Mouse (Mus musculus) liver, postnatal 0 days (tissue): Measurements from ENCODE around the gene Igfl3. TPM values are rescaled to one million over a fixed set of nuclear protein-coding genes. Genes with fewer than 3 reads are reported as not detected.

ENCODE experiments used
- ATAC-seq: fragments of 200-750 bp; cut with Nextera tagmentation; 2 replicates; pipeline ENCODE4 v1.8.0; 2017; ENCODE audit warnings: mild to moderate bottlenecking, moderate library complexity
- DNase-seq: peaks from one replicate; pipeline ENCODE4 v3.0.0-alpha.2; 2016
- H3K27ac ChIP-seq: fragments of 300-500 bp; sonication (generic); 2 replicates; pipeline ENCODE4 v1.5.1; 2014; ENCODE audit warnings: antibody characterized with exemption, moderate library complexity, mild to moderate bottlenecking, low read depth
- H3K27me3 ChIP-seq: fragments of 300-500 bp; sonication (generic); 2 replicates; pipeline ENCODE4 v1.6.1; 2014; ENCODE audit warnings: low read length, control low read depth, mixed read lengths; ENCODE audit not compliant: insufficient read depth
- H3K36me3 ChIP-seq: fragments of 300-500 bp; sonication (generic); replicated peaks from 2 replicates; pipeline ENCODE4 v1.6.1; 2014; ENCODE audit warnings: mild to moderate bottlenecking, control low read depth, low read length, moderate library complexity, mixed read lengths; ENCODE audit not compliant: insufficient read depth
- H3K4me1 ChIP-seq: fragments of 300-500 bp; sonication (generic); 2 replicates; pipeline ENCODE4 v1.6.1; 2014; ENCODE audit warnings: antibody characterized with exemption, mild to moderate bottlenecking, control low read depth; ENCODE audit not compliant: insufficient read depth
- H3K4me2 ChIP-seq: fragments of 300-500 bp; sonication (generic); 2 replicates; pipeline ENCODE4 v1.6.1; 2014; ENCODE audit warnings: low read depth, mild to moderate bottlenecking, low read length, moderate library complexity, mixed read lengths
- H3K4me3 ChIP-seq: fragments of 300-500 bp; sonication (generic); 2 replicates; pipeline ENCODE4 v1.5.1; 2014; ENCODE audit warnings: low read depth, low read length
- H3K9ac ChIP-seq: fragments of 300-500 bp; sonication (generic); replicated peaks from 2 replicates; pipeline ENCODE4 v1.6.1; 2014; ENCODE audit warnings: mild to moderate bottlenecking, moderate library complexity
- H3K9me3 ChIP-seq: fragments of 300-500 bp; sonication (generic); 2 replicates; pipeline ENCODE4 v1.6.1; 2016; ENCODE audit warnings: mild to moderate bottlenecking, control low read depth, low read length, mixed read lengths
- CTCF ChIP-seq: sonication (generic); IDR thresholded peaks from 2 replicates; pipeline ENCODE4 v1.5.1; 2016; ENCODE audit warnings: antibody characterized with exemption, low read depth
- EP300 ChIP-seq: IDR thresholded peaks from 2 replicates; pipeline ENCODE4 v1.6.1; 2016; ENCODE audit warnings: antibody characterized with exemption, low read depth, mild to moderate bottlenecking
- WGBS: fragments of 180-500 bp; shearing (Covaris S2); extraction: QIAGEN DNeasy Blood & Tissue Kit; methylation state at CpG from one replicate; pipeline ENCODE4 v1.1.7; 2014; ENCODE audit not compliant: insufficient replicate concordance; 5-methylcytosine and 5-hydroxymethylcytosine counted together
- polyA plus RNA-seq: library from polyadenylated mRNA; unstranded; fragments of >200 nt; fragmentation: Nextera tagmentation; extraction: Ambion mirVana; gene quantifications from 2 replicates; pipeline ENCODE4 v1.2.1, GENCODE M21; 2015

Igfl3 gene
- polyA plus RNA-seq, result not detected in 2 replicates

GRCm38 (mm10) chr7:18176194-18176593, at the start of gene Igfl3:
Gene Igfl3 (plus strand): TSS chr7:18176494.
- no peaks in the 10 kb centered on the region for H3K27me3 ChIP-seq
- H3K4me2 ChIP-seq, result no peak within 1 kb of the TSS
- no peak within 1 kb of the TSS for H3K9ac ChIP-seq
- no peak for DNase-seq
- H3K4me3 ChIP-seq, result no peak within 1 kb of the TSS
- no peaks in the 10 kb centered on the region for H3K36me3 ChIP-seq
- no peak for ATAC-seq
- no peaks in the 10 kb centered on the region for H3K4me1 ChIP-seq
- H3K27ac ChIP-seq, result no peak within 1 kb of the TSS
- TF ChIP-seq CTCF, result no peak
- TF ChIP-seq EP300, result no peak
- 0 out of 2 replicates have a peak, but pooled peaks cover 2% of the 10 kb centered on the region for H3K9me3 ChIP-seq

- TF ChIP-seq CTCF (peak; percentile 42), EP300 (no peak)
- Histone ChIP-seq H3K9ac (no peak overlapping the region), H3K4me2 (no peak overlapping the region), H3K4me1 (no peaks in the 10 kb centered on the region), H3K27ac (no peak overlapping the region), H3K9me3 (no peaks in the 10 kb centered on the region), H3K27me3 (no peaks in the 10 kb centered on the region), H3K4me3 (no peak overlapping the region), H3K36me3 (no peaks in the 10 kb centered on the region)
- ATAC-seq, result no peak
- DNase-seq, result no peak
- WGBS, result 13% methylated on average over 9 of the region's 9 CpGs
Observed at GRCm38 (mm10) chr7:18210938-18211337, 34.6 kb downstream of the Igfl3 start.

- 68% methylated on average over 1 of the region's 1 CpGs for WGBS
- ATAC-seq, result no peak
- no peak overlapping the region for H3K4me2 ChIP-seq
- H3K27ac ChIP-seq, result no peak overlapping the region
- H3K4me3 ChIP-seq, result no peak overlapping the region
- H3K9ac ChIP-seq, result no peak overlapping the region
- no peak for DNase-seq
- H3K27me3 ChIP-seq, result no peaks in the 10 kb centered on the region
- H3K36me3 ChIP-seq, result no peaks in the 10 kb centered on the region
- TF ChIP-seq CTCF, result no peak
- TF ChIP-seq EP300, result no peak
- no peaks in the 10 kb centered on the region for H3K9me3 ChIP-seq
- no peaks in the 10 kb centered on the region for H3K4me1 ChIP-seq
Observed at GRCm38 (mm10) chr7:18214699-18215098, 38.4 kb downstream of the Igfl3 start.

Other genes with a start within 250 kb of the Igfl3 start
- not detected in 2 replicates for gene Ceacam11, start 204.4 kb upstream of the Igfl3 start, polyA plus RNA-seq
- gene Ceacam13, start 166.6 kb upstream of the Igfl3 start, polyA plus RNA-seq, result not detected in 2 replicates
- not detected in 2 replicates for gene Ceacam12, start 110.6 kb upstream of the Igfl3 start, polyA plus RNA-seq
- gene Mill1, start 68.9 kb downstream of the Igfl3 start, polyA plus RNA-seq, result not detected in 2 replicates
- not detected in 2 replicates for gene Psg18, start 178.5 kb downstream of the Igfl3 start, polyA plus RNA-seq